Mouse (Mus musculus): ENCODE data around the gene Rcan2. TPM values are rescaled to one million over a fixed set of nuclear protein-coding genes. Genes with fewer than 3 reads are reported as not detected.

Rcan2 gene
- polyA plus RNA-seq, 1 experiment, result not detected

DNA sequence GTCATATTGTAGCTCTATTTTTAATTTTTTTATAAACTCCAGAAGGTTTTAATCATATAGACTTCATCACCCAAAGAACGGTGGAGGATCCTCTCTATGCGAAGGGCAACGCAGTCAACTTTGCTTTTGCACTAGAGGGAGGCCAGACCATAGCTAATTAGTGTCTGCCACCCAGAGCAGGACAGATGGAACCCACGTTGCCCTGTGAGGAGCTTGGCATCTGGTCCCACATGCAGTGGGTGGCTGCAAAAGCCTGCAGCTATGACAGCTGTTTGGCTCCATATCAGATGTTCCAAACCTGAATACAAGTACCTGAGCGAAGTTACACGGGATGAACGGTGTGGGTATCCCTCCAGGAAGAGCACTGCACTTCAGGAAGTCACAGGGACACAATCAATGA, 86.8 kb downstream of the Rcan2 start:
- TF ChIP-seq POLR2A (IDR thresholded peaks at IDR 0.05; ENCODE audit: insufficient read depth, low read depth, low read length) (no peak), CTCF (IDR thresholded peaks at IDR 0.05; ENCODE audit: insufficient read depth, low read depth, low read length) (no peak)
- no peak overlapping the region for H3K4me3 ChIP-seq (ENCODE audit: insufficient read depth, low read depth, low read length)
- H3K4me1 ChIP-seq (ENCODE audit: control insufficient read depth, insufficient read depth, low read length), result peaks cover 3% of the 10 kb centered on the region; the same call in 1 of the 2 replicates
- 75% methylated on average over 7 of the region's 7 CpGs for WGBS
- H3K27ac ChIP-seq (ENCODE audit: insufficient read depth, low read depth, low read length), result no peak overlapping the region

DNA sequence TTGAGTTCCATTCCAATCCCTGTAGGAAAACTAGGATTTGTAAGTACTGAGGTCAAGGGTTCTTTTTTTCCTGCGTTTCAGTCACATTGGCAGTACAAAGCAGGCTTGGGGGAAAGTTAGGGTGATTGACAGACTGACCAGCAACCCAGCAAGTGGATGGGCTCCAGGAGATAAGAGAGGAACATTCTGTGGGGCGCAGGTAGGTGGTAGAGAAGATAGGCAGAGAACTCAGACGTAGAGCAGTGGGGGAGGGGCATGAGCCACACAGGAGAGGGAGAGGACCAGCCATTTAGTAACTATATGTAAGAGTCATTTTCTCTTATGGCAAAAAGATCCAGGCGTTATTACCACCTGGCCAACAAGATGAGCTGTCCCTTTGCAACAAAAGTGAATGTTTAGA, 96.2 kb downstream of the Rcan2 start:
- Histone ChIP-seq H3K4me3 (ENCODE audit: insufficient read depth, low read depth, low read length) (no peak overlapping the region), H3K4me1 (ENCODE audit: control insufficient read depth, insufficient read depth, low read length) (no peaks in the 10 kb centered on the region), H3K27ac (ENCODE audit: insufficient read depth, low read depth, low read length) (no peak overlapping the region)
- 96% methylated on average over 4 of the region's 4 CpGs for WGBS
- TF ChIP-seq CTCF (IDR thresholded peaks at IDR 0.05; ENCODE audit: insufficient read depth, low read depth, low read length) (no peak), POLR2A (IDR thresholded peaks at IDR 0.05; ENCODE audit: insufficient read depth, low read depth, low read length) (no peak)

DNA sequence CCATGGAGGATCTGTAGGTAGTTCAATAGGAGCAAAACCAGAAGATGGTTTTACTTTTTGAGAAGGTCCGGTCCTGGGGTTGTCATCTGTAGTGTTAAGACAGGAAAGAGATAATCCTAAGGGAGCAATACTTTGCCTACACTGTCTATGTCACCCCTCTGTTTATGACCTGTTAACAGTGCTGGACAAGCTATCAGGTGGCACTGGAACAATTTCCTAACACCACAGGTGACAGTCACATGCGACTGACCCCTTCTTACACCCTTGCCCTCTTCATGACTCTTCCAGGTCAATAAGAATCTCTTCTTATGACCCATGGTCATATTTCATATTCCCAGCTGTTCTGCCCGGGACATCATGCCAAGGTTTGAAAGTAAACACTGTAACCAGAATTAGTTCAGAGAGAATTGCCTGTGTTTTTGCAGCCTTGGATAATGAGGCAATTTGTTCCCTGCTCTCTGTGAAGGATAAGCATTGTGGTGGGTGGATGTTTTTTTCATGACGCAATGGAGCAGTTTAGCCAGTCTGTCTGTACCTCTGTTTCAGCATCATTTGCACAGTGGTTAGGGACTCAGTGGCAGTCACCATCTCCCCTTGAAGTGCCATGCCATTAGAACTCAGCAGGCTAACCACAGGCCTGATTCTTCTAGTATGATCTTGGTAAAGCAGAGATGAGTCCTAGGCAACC, 98.4 kb downstream of the Rcan2 start:
- Histone ChIP-seq H3K27ac (ENCODE audit: insufficient read depth, low read depth, low read length) (no peak overlapping the region), H3K4me3 (ENCODE audit: insufficient read depth, low read depth, low read length) (no peak overlapping the region), H3K4me1 (ENCODE audit: control insufficient read depth, insufficient read depth, low read length) (peaks cover 3% of the 10 kb centered on the region)
- TF ChIP-seq CTCF (IDR thresholded peaks at IDR 0.05; ENCODE audit: insufficient read depth, low read depth, low read length) (no peak), POLR2A (IDR thresholded peaks at IDR 0.05; ENCODE audit: insufficient read depth, low read depth, low read length) (no peak)
- 66% methylated on average over 4 of the region's 4 CpGs for whole genome bisulfite sequencing

DNA sequence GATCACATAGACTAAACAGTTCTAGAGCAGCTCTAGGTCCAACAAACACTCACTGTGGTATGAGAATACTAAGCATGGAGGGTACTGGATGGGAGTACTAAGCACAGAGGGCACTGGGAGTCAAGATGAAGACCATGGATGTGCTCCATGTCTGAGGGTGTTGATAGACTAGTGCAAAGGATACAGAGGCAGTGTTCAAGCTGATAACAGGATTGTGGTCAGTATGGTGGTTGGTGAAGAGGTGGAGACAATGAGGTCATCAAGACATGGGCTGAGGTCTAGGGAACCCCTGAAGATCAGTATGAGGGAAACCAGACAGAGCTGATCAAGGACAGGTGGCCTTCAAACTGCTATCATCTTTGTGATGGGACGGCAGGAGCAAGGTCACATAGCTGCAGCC, 99.0 kb downstream of the Rcan2 start:
- WGBS, result 86% methylated on average over 1 of the region's 1 CpGs
- TF ChIP-seq CTCF (IDR thresholded peaks at IDR 0.05; ENCODE audit: insufficient read depth, low read depth, low read length) (no peak), POLR2A (IDR thresholded peaks at IDR 0.05; ENCODE audit: insufficient read depth, low read depth, low read length) (no peak)
- H3K27ac ChIP-seq (ENCODE audit: insufficient read depth, low read depth, low read length), result no peak overlapping the region
- H3K4me3 ChIP-seq (ENCODE audit: insufficient read depth, low read depth, low read length), result no peak overlapping the region
- peaks cover 6% of the 10 kb centered on the region for H3K4me1 ChIP-seq (ENCODE audit: control insufficient read depth, insufficient read depth, low read length)

DNA sequence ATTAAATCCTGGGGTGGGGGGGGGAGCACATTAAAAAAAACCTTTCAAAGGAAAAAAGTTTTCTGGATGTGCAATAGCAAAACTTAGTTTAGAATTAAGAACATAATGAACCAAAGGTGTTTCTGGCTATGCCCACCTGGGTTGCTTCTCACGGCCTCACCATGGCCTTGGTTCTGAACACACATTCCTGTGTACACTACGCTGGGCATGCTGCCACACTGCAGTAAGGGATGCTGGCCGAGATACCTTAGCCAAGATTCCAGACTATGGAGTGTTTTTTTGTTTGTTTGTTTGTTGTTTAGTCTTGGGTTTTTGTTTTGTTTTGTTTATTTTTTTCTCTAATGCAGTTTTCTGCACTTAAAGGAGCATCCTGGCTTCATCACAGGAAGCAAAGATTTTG, 100.3 kb downstream of the Rcan2 start:
- no peak overlapping the region for H3K27ac ChIP-seq (ENCODE audit: insufficient read depth, low read depth, low read length)
- H3K4me1 ChIP-seq (ENCODE audit: control insufficient read depth, insufficient read depth, low read length), result peaks cover 6% of the 10 kb centered on the region
- WGBS, result 84% methylated on average over 3 of the region's 3 CpGs
- no peak for TF ChIP-seq CTCF (IDR thresholded peaks at IDR 0.05; ENCODE audit: insufficient read depth, low read depth, low read length)
- TF ChIP-seq POLR2A (IDR thresholded peaks at IDR 0.05; ENCODE audit: insufficient read depth, low read depth, low read length), result no peak
- H3K4me3 ChIP-seq (ENCODE audit: insufficient read depth, low read depth, low read length), result no peak overlapping the region

DNA sequence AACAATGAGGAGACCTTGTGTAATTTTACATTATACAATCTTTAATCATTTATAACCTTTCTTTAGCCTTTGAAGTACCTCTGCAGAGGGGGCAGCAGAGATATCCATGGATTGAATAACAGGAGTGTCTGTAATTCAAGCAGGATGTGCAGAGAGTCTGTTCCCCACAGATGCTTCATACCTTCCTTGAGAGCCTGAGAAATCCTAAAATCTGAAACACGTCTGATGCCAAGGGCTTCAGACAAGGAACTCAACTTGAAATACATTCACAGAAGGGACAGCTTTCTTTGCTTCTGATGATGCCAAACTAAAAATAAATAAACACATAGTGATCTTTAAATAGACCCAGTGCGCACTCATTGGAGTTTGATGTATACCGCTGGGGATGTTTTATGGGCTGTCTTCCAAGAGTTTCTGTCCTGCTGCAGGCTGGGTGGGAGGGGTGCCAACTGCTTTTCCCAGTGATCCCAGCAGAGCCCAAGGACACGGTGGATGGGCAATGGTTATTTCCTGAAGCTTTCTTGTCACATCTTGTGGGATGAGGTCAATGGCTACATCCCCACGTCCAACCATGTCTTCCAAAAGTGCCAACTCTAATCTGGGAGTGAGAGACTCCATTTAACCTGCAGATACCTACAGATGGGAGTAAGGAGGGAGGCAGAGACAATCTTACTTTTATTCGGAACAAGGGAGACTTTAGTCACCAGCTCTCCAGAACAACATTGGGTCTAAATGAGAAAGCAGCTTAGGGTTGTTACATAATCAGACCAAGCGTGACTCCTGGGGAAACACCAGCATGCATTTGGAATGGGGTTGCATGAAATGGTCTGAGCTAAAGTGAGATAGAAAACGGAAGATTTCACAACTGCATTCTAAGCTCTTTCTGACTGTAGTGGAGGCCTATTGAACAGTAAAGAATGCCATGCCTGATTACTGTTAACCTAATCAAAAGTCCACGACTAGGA, 102.9 kb downstream of the Rcan2 start:
- no peak overlapping the region for H3K27ac ChIP-seq (ENCODE audit: insufficient read depth, low read depth, low read length)
- no peak overlapping the region for H3K4me3 ChIP-seq (ENCODE audit: insufficient read depth, low read depth, low read length)
- TF ChIP-seq CTCF (IDR thresholded peaks at IDR 0.05; ENCODE audit: insufficient read depth, low read depth, low read length) (no peak), POLR2A (IDR thresholded peaks at IDR 0.05; ENCODE audit: insufficient read depth, low read depth, low read length) (no peak)
- 46% methylated on average over 9 of the region's 9 CpGs for WGBS
- peaks cover 6% of the 10 kb centered on the region for H3K4me1 ChIP-seq (ENCODE audit: control insufficient read depth, insufficient read depth, low read length)

DNA sequence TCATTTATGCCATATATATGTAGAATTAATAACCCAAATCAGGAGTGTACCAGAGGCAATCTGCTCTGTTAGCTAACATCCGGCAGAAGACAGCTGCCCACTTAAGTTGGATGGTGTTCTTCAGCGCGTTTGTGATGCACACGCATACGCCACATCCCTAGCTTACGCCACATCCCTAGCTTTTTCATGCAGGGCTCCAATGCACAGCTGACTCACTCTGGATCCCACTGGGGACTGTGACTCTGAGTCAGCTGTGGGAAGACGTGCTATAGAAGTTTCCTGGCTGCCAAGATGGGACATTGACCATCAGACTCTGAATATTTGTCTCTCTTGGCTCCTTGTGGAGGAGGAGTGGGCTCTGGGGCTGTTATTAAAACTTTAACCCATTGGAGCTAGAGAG, 103.7 kb downstream of the Rcan2 start:
- 63% methylated on average over 7 of the region's 7 CpGs for WGBS
- peaks cover 6% of the 10 kb centered on the region for H3K4me1 ChIP-seq (ENCODE audit: control insufficient read depth, insufficient read depth, low read length)
- H3K27ac ChIP-seq (ENCODE audit: insufficient read depth, low read depth, low read length), result no peak overlapping the region; the same call in 1 of the 2 replicates
- no peak for TF ChIP-seq POLR2A (IDR thresholded peaks at IDR 0.05; ENCODE audit: insufficient read depth, low read depth, low read length)
- TF ChIP-seq CTCF (IDR thresholded peaks at IDR 0.05; ENCODE audit: insufficient read depth, low read depth, low read length), result no peak
- no peak overlapping the region for H3K4me3 ChIP-seq (ENCODE audit: insufficient read depth, low read depth, low read length)

DNA sequence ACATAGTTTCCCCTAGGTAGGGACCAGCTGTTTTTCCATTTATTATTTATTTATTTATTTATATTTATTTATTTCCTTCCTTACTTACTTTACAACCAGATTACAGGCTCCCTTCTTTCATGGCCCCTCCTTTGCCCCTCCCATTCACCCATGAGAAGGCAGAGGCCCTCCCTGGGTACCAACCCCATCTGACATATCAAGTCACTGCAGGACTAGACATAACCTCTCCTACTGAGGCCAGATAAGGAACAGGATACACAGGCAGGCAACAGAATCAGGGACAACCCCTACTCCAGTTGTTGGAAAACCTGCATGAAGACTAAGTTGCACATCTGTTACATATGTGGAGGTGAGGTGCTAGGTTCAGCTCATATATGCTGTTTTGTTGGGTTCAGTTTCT, 105.6 kb downstream of the Rcan2 start:
- TF ChIP-seq CTCF (IDR thresholded peaks at IDR 0.05; ENCODE audit: insufficient read depth, low read depth, low read length) (no peak), POLR2A (IDR thresholded peaks at IDR 0.05; ENCODE audit: insufficient read depth, low read depth, low read length) (no peak)
- Histone ChIP-seq H3K4me3 (ENCODE audit: insufficient read depth, low read depth, low read length) (no peak overlapping the region), H3K4me1 (ENCODE audit: control insufficient read depth, insufficient read depth, low read length) (peaks cover 6% of the 10 kb centered on the region), H3K27ac (ENCODE audit: insufficient read depth, low read depth, low read length) (no peak overlapping the region)

DNA sequence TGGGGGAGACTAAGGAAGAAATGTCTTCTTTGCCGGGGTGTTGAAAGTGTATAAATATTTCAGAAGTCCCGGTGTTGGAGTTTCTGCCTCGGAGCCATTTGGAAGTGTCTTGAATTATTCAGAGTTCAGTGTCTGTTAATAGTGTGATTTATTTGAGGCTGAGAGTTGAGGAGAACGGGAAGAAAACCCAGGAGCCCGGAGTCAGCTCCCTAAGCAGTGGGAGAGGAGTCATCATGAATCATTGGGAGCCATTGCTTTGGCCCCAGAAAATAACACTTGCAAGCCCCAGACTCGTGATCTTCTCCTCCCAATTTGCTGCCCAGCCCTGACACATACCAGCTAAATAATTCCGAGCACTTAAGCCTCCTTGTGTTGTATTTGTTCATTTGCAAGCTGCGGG, 115.0 kb downstream of the Rcan2 start:
- WGBS, result 60% methylated on average over 8 of the region's 8 CpGs
- no peak overlapping the region for H3K27ac ChIP-seq (ENCODE audit: insufficient read depth, low read depth, low read length)
- H3K4me3 ChIP-seq (ENCODE audit: insufficient read depth, low read depth, low read length), result no peak overlapping the region
- H3K4me1 ChIP-seq (ENCODE audit: control insufficient read depth, insufficient read depth, low read length), result no peaks in the 10 kb centered on the region
- TF ChIP-seq POLR2A (IDR thresholded peaks at IDR 0.05; ENCODE audit: insufficient read depth, low read depth, low read length) (no peak), CTCF (IDR thresholded peaks at IDR 0.05; ENCODE audit: insufficient read depth, low read depth, low read length) (no peak)

Measured in olfactory bulb, adult 2 months (tissue).